Mouse (Mus musculus) embryonic facial prominence, embryonic 14.5 days (tissue): ENCODE results near the gene Mt1. TPM values are rescaled to one million over a fixed set of nuclear protein-coding genes. Genes with fewer than 3 reads are reported as not detected.

ENCODE experiments used
- ATAC-seq: fragments of 200-750 bp; cut with Nextera tagmentation; 2 replicates; pipeline ENCODE4 v1.8.0; 2017; ENCODE audit warnings: low read depth, moderate number of reproducible peaks, moderate TSS enrichment
- DNase-seq: peaks from one replicate; pipeline ENCODE4 v3.0.0-alpha.2; 2015; ENCODE audit warnings: low spot score
- H3K27ac ChIP-seq: fragments of 300-500 bp; sonication (generic); replicated peaks from 2 replicates; pipeline ENCODE4 v1.5.1; 2014; ENCODE audit warnings: low read depth, mild to moderate bottlenecking, low read length, moderate library complexity
- H3K27me3 ChIP-seq: fragments of 300-500 bp; sonication (generic); replicated peaks from 2 replicates; pipeline ENCODE4 v1.6.1; 2014; ENCODE audit warnings: low read length; ENCODE audit not compliant: control insufficient read depth, insufficient read depth
- H3K36me3 ChIP-seq: fragments of 300-500 bp; sonication (generic); 2 replicates; pipeline ENCODE4 v1.6.1; 2014; ENCODE audit warnings: low read length, mixed read lengths; ENCODE audit not compliant: control insufficient read depth, insufficient read depth
- H3K4me1 ChIP-seq: fragments of 300-500 bp; sonication (generic); 2 replicates; pipeline ENCODE4 v1.6.1; 2014; ENCODE audit warnings: antibody characterized with exemption, low read length; ENCODE audit not compliant: control insufficient read depth, insufficient read depth
- H3K4me2 ChIP-seq: fragments of 300-500 bp; sonication (generic); 2 replicates; pipeline ENCODE4 v1.6.1; 2014; ENCODE audit warnings: low read depth, mild to moderate bottlenecking, low read length, moderate library complexity, mixed read lengths
- H3K4me3 ChIP-seq: fragments of 300-500 bp; sonication (generic); 2 replicates; pipeline ENCODE4 v1.5.1; 2014; ENCODE audit warnings: low read depth, mild to moderate bottlenecking, low read length
- H3K9ac ChIP-seq: fragments of 300-500 bp; sonication (generic); 2 replicates; pipeline ENCODE4 v1.6.1; 2014; ENCODE audit warnings: low read depth, mild to moderate bottlenecking, low read length, moderate library complexity, mixed read lengths
- H3K9me3 ChIP-seq: fragments of 300-500 bp; sonication (generic); 2 replicates; pipeline ENCODE4 v1.6.1; 2016; ENCODE audit warnings: low read length; ENCODE audit not compliant: control insufficient read depth
- WGBS: fragments of 180-500 bp; shearing (Covaris S2); extraction: QIAGEN DNeasy Blood & Tissue Kit; methylation state at CpG from one replicate; pipeline ENCODE4 v1.1.7; 2014; 5-methylcytosine and 5-hydroxymethylcytosine counted together
- polyA plus RNA-seq: library from polyadenylated mRNA; unstranded; fragments of >200 nt; fragmentation: Nextera tagmentation; extraction: Ambion mirVana; gene quantifications from 2 replicates; pipeline ENCODE4 v1.2.1, GENCODE M21; 2014

The Mt1 gene
- polyA plus RNA-seq, 1 experiment from 2014 or later: 193 TPM

DNA sequence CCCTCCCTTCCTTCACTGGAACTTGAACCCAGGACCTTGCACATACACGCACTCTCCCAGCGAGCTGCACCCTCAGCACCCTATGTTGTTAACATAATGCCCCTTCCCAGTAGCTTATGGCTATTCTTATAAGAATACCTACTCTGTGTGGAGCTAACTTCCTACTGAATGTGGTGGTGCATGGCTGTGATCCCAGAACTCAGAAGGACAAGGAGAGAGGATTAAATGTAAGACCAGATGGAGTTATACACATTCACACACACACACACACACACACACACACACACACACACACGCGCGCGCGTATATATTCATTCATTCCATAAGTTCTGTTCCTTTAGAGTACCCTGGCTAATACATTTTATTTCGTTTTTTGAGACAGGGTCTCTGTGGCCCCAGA is 27.4 kb downstream of the Mt1 start:
- no peak overlapping the region for H3K27ac ChIP-seq
- DNase-seq: no peak
- H3K9me3 ChIP-seq: no peaks in the 10 kb centered on the region
- no peak overlapping the region for H3K9ac ChIP-seq
- no peaks in the 10 kb centered on the region for H3K36me3 ChIP-seq
- H3K4me2 ChIP-seq: no peak overlapping the region
- H3K27me3 ChIP-seq: no peaks in the 10 kb centered on the region; the same call in 1 of the 2 replicates
- H3K4me3 ChIP-seq: no peak overlapping the region
- H3K4me1 ChIP-seq: no peaks in the 10 kb centered on the region
- 64% methylated on average over 8 of the region's 8 CpGs for WGBS
- ATAC-seq: no peak

DNA sequence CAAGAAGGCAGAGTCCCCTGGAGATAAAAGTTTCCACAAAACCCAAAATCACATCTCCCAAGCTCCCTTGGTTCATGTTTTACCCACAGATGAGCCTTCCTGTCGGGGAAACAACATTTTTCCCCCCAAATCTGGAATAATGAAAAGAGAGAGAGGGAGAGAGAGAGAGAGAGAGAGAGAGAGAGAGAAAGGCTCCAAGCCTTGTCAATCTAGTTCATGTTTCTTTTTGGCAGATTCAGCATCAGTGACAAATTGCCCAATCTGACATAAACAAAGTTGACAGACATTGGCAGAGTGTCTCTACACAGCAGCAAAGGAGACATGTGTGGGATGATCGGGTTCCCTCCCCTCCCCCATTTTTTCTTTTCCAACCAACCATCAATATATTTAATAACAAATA is 28.6 kb downstream of the Mt1 start:
- DNase-seq: no peak
- Histone ChIP-seq H3K4me3 (no peak overlapping the region), H3K27me3 (no peaks in the 10 kb centered on the region; the same call in 1 of the 2 replicates), H3K36me3 (no peaks in the 10 kb centered on the region), H3K9ac (no peak overlapping the region), H3K9me3 (no peaks in the 10 kb centered on the region), H3K4me2 (no peak overlapping the region), H3K4me1 (no peaks in the 10 kb centered on the region), H3K27ac (no peak overlapping the region)
- 64% methylated on average over 2 of the region's 2 CpGs for WGBS
- ATAC-seq: no peak

GRCm38 (mm10) chr8:94209639-94210038 is 30.8 kb downstream of the Mt1 start:
- Histone ChIP-seq H3K4me1 (no peaks in the 10 kb centered on the region), H3K9ac (no peak overlapping the region), H3K36me3 (no peaks in the 10 kb centered on the region), H3K27me3 (no peaks in the 10 kb centered on the region; the same call in 1 of the 2 replicates), H3K27ac (no peak overlapping the region), H3K4me2 (no peak overlapping the region), H3K9me3 (no peaks in the 10 kb centered on the region), H3K4me3 (no peak overlapping the region)
- no peak for ATAC-seq
- 67% methylated on average over 6 of the region's 6 CpGs for WGBS
- no peak for DNase-seq

- DNase-seq (no peak), ATAC-seq (no peak)
- no peaks in the 10 kb centered on the region; the same call in 1 of the 2 replicates for H3K27me3 ChIP-seq
- no peak overlapping the region for H3K9ac ChIP-seq
- H3K27ac ChIP-seq: no peak overlapping the region
- no peaks in the 10 kb centered on the region for H3K9me3 ChIP-seq
- no peaks in the 10 kb centered on the region for H3K36me3 ChIP-seq
- H3K4me1 ChIP-seq: no peaks in the 10 kb centered on the region; the same call in 1 of the 2 replicates
- no peak overlapping the region for H3K4me2 ChIP-seq
- 68% methylated on average over 3 of the region's 3 CpGs for WGBS
- H3K4me3 ChIP-seq: no peak overlapping the region
Observed at GRCm38 (mm10) chr8:94210225-94210624, 31.3 kb downstream of the Mt1 start.

- H3K27me3 ChIP-seq: no peaks in the 10 kb centered on the region; the same call in 1 of the 2 replicates
- H3K4me3 ChIP-seq: peak overlapping the region; percentile 85
- no peak for ATAC-seq
- no peaks in the 10 kb centered on the region for H3K9me3 ChIP-seq
- peak overlapping the region; percentile 84; the same call in 1 of the 2 replicates for H3K9ac ChIP-seq
- WGBS: 56% methylated on average over 6 of the region's 6 CpGs
- no peak overlapping the region for H3K27ac ChIP-seq
- peak overlapping the region; percentile 70 for H3K4me2 ChIP-seq
- H3K36me3 ChIP-seq: no peaks in the 10 kb centered on the region
- no peaks in the 10 kb centered on the region; the same call in 1 of the 2 replicates for H3K4me1 ChIP-seq
- DNase-seq: no peak
Observed at GRCm38 (mm10) chr8:94213819-94214218, 34.9 kb downstream of the Mt1 start.

- Histone ChIP-seq H3K9me3 (no peaks in the 10 kb centered on the region), H3K4me2 (peak within 1 kb of the TSS; percentile 70), H3K4me3 (peak within 1 kb of the TSS; percentile 85), H3K9ac (peak within 1 kb of the TSS; percentile 84), H3K27me3 (no peaks in the 10 kb centered on the region), H3K36me3 (no peaks in the 10 kb centered on the region), H3K4me1 (no peaks in the 10 kb centered on the region; the same call in 1 of the 2 replicates), H3K27ac (peak within 1 kb of the TSS; percentile 65; the same call in 1 of the 2 replicates)
- peak; percentile 98 for ATAC-seq
- WGBS: 2% methylated on average over 32 of the region's 68 CpGs
- peak; percentile 99 for DNase-seq
Observed at GRCm38 (mm10) chr8:94214252-94215173, 35.6 kb downstream of the Mt1 start, which contains the start of gene Nup93. Gene Nup93 (plus strand): TSS chr8:94214564.

- H3K36me3 ChIP-seq: peaks cover 18% of the 10 kb centered on the region
- 83% methylated on average over 7 of the region's 7 CpGs for WGBS
- H3K27me3 ChIP-seq: no peaks in the 10 kb centered on the region
- H3K4me3 ChIP-seq: no peak overlapping the region
- no peak overlapping the region for H3K9ac ChIP-seq
- no peaks in the 10 kb centered on the region for H3K9me3 ChIP-seq
- no peak overlapping the region for H3K27ac ChIP-seq
- H3K4me1 ChIP-seq: no peaks in the 10 kb centered on the region
- DNase-seq (no peak), ATAC-seq (no peak)
- no peak overlapping the region for H3K4me2 ChIP-seq
Observed at GRCm38 (mm10) chr8:94227381-94227939, 48.6 kb downstream of the Mt1 start.
